Mouse (Mus musculus): Measurements from ENCODE around the gene Plin5. TPM values are rescaled to one million over a fixed set of nuclear protein-coding genes. Genes with fewer than 3 reads are reported as not detected.

Gene Plin5
- total RNA-seq, 2 experiments from 2014 or later, result 0.64 to 0.87 TPM

DNA sequence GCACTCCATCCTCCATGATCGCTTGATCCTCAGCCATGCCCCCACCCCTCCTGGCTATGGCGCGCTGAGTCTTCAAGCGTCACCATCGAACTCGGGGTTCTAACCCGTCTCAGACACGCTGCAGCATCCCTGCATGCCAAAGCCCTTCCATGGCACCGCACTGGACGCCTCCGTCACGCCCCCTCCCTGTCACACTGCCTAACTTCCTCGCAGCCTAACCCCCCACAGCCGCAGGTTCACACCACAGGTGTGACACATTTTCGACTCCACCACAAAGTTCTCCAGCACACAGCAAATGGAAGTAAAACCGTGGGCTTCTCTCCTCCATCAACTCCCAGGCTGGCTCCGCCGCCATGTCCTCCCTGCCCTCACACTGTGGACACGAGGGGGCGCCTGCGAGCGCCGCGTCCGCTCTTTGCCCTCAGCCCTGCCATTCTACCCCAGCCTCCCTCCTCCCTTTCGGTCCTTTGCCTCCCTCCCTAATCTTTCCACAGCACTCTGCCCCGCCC is 17.1 kb upstream of the Plin5 start:
- intact Hi-C loops (cut with DNase I), result loop anchor here (2.0 kb wide), 1 partner anchor 120 kb away; no protein-coding TSS in a partner anchor
- DNase-seq (ENCODE audit: low spot score in 2 of 2), result no peak

DNA sequence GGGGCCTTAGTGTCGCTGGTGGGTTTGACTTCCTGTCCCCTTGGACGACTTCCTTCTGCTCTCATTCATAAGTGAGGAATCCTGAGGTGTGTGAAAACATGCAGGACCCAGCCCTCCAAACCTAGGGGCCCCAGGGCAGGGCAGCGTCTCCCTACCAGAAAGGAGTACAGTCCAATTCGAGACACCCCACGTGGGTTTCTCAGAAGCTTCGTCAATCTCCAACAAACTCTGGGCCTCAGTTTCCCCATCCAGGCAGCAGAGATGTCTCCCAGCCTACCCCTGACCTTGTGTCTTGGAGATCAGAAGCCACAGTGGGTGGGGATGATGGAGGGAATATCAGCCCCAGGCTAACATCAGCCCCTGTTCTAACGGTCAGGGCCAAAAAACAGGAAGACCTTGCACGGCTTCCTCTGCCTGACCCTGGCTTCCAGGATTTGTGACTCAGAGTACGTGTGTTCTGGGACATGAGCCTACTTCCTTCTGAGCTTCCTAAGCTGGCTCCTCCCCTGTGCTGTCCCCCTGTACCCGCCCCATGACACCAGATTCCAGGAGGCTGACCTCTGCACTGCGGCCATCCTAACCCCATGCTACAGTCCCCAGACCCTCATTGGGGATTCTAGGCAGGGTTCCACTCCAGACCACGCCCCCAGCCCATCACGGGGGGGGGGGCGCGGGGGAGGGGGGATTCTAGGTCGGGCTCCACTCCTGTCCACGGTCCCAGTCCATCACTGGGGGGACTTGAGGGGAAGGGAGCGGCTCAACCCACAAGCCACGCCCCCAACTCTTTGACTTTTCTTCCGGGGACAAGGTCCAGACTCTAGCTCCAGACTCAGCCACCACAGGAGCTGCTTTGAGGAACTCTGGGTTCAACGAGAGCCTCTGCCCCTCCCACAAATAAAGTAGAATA is 16.3 kb upstream of the Plin5 start:
- intact Hi-C loops (cut with DNase I), result loop anchor here (2.0 kb wide), 2 partner anchors 25 to 121 kb away; no protein-coding TSS in a partner anchor

DNA sequence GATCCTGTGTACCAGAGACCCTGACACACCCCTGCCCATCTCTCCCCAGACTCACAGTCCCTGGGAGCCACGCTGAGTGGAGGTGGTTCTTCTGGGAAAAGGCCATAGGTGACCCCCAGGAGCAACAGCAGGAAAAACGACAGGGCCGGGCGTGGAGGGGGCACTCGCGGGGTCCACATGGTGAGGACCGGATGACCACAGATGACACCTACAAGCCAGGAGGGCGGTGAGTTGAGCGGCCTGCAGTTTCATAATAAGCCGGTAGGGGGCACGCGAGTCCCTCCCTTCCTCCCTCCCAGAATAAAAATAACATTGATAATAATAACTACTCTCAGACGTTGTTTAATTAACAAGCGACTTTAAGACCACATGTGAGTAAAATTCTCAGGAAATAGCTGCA is 15.3 kb upstream of the Plin5 start:
- no peak for DNase-seq (ENCODE audit: low spot score in 2 of 2)
- intact Hi-C loops (cut with DNase I), result loop anchor here (2.0 kb wide), 1 partner anchor 26 kb away; no protein-coding TSS in a partner anchor

More for the DNA sequence above, 16.3 kb upstream of the Plin5 start:
- DNase-seq (ENCODE audit: low spot score in 2 of 2), result no peak

DNA sequence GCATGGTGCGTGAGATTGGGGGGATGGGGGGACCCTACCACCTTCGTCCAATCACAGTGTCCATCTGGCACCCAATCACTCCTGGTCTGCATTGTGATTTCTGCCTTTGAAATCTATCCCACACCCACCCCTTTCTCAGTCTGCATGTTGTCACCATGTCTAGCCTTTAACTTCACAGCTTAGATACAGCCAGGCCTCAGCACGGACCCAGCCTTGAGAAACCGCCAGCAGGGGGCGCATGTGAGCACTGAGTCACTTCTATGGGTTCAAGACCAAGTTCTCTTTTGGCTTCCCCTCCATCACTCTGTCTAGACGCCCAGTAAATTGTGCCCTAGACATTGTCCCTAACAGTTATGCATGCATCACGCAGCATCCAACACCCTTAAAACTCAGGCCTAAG is 14.4 kb upstream of the Plin5 start:
- intact Hi-C loops (cut with DNase I), result loop anchor here (2.0 kb wide), 1 partner anchor 27 kb away; no protein-coding TSS in a partner anchor
- no peak for DNase-seq (ENCODE audit: low spot score in 2 of 2)

DNA sequence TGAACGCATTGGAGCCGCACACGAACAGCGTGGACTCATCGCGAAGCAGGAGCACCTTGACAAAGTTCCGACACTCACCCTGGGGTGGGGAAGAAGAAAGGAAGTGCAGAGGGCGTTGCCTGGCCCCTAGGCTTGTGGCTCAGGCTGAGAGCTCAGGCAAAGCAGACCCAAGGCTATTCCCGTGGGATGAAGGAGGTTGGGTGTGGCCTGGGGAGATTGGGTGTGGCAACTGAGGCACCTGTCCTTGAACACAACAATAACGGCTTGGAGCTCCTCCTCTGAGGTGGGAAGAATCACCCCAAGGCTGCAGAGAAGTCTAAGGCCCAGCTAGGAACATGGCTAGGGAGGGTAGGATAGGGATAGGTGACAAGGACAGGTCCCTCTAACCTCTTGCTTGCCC is 13.7 kb upstream of the Plin5 start:
- DNase-seq (ENCODE audit: low spot score in 2 of 2), result no peak
- intact Hi-C loops (cut with DNase I), result no loop called here

DNA sequence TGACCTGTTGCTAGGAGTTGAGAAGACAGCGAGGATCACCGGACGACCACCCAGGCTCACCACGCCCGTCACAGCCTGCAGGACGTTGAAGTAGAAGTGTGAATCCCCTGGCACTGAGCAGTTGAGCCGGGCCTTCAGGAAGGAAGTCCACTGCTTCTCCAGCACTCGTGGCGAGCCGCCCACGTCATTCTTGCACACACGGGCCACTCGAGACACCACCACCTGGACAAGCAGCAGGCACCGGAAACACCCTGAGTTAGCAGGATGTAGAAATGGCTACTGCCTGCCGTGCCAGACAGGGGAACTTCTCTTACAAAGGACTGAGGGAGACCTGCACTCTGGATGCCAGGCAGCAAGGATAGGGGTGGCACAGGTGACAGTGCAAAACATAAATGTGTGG is 10.8 kb upstream of the Plin5 start:
- no peak for DNase-seq (ENCODE audit: low spot score in 2 of 2)
- intact Hi-C loops (cut with DNase I), result no loop called here

DNA sequence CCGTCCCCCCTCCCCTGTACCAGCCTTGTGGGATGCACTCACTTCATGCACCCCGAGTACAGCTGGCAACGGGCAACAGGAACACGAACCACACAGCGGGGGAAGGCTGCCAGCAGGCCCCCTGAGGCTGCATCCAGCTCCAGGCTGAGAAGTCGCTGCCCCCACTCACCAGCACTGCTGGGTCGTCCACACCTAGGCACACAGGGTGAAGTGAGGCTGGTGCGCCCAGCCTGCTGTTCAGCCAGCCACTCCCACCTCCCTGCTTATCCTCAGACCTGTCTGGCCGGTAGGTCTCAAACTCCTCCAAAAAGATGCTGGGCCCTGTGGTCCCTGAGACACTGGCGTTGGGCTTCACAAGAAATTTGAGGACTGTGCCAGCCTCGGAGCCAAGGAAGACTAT is 8.8 kb upstream of the Plin5 start:
- intact Hi-C loops (cut with DNase I), result no loop called here
- no peak for DNase-seq (ENCODE audit: low spot score in 2 of 2)

DNA sequence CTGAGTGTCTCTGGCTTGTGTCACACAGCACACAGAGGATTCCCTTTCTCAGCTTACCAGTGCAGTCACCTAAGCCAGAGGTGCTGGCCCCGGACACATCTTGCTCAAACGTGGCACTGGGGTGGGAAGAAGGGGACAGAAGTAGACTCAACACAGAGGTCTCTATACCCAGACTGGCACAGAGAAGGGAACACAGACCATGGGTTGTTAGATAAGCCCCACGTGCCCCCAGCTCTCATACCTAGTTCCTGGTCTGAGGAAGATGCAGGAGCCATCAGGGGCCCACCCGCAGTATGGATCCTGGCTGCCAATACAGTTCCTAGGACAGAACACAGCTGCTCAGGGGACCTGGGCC is 7.9 kb upstream of the Plin5 start:
- no peak for DNase-seq (ENCODE audit: low spot score in 2 of 2)
- intact Hi-C loops (cut with DNase I), result no loop called here

DNA sequence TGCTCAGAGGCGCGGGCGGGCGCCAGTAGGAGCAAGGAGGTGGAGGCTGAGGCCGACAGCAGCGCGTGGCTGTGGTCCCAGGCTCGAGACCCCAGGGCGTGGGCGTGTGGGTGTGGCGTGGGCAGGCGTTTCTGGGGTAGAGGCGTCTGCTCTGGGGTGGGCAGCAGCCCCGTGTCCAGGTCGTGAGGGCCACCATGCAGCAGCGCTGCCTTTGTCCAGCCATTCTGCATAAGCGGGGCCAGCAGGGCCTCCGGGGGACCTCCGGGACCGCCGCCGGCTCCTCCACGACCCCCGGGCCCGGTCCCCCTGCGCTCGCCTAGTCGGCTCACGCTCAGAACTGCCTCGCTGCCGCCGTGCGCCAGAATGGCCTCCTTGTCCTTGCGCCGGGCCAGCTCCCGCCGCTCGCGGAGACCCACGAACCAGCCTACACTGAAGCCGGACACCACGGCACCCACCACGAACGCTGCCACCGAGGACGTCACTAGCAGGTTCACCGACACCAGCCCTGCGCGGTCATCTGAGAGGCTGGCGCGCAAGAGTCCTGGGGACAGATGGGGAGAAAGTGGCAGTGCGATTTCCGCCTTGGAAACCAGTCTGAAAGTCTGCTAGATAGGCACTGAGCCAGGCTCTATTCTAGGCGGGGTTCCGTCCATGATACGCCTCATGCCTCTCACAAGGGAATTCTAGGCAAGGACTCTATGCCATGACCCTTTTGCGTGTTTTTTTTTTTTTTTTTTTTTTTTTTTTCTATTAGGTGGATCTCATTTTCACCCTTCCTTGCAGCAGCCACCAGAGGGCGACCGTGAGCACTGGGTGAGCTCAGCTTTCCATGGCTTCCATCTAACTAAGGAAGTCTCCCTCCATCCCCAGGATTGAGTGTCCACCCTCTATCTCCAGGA is 7.2 kb upstream of the Plin5 start:
- DNase-seq (ENCODE audit: low spot score in 2 of 2), result no peak
- intact Hi-C loops (cut with DNase I), result no loop called here

DNA sequence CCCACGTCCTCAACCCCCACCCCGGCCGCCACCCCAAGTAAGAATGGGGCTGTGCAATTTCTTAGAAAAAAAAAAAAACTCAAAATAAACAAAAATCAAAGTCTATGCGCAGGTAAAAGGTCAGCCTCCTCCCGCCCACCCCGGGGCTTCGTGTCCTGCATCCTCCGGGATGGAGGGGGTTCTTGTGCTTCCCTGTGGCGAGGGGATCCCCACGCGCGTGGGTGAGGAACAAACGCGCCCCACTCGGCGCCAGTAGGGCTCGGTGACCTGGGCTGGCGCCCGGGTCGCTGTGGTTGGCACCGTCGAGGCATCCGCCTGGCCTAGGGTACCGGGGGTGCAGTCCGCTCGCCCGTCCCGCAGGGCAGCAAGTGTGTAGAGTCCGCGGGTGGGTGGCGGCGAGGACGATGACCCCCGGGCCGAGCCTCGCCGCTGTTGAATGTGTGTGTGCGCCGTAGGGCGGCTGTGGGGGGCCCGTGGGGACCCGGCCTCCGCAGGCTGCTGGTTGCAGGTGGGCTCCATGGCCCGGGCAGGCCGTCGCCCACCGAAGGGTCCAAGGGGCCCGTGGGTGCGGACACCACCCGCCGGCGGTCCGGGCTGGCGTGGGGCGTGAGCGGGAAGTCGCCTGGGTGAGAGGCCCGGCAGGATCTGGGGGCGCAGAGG is 6.4 kb upstream of the Plin5 start:
- intact Hi-C loops (cut with DNase I), result no loop called here
- no peak for DNase-seq (ENCODE audit: low spot score in 2 of 2)

DNA sequence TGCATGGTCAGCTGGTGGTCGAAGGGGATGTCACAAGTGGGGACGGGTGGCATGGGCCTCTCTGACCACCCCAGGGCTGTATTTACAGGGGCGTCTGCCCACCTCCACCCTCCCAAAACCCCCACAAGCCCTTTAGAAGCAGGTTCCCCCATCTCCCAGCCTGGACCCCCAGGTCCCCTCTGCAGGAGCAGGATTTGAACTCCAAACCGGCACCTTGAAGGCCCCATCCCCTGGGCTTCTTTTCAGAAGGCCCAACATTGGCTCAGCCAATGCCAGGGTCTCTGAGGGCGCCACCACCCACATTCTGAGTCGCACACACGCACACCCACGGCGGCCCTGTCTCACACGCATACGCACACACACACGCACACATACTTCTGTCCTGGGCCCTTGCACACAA is 5.8 kb upstream of the Plin5 start:
- no peak for DNase-seq (ENCODE audit: low spot score in 2 of 2)
- intact Hi-C loops (cut with DNase I), result no loop called here

DNA sequence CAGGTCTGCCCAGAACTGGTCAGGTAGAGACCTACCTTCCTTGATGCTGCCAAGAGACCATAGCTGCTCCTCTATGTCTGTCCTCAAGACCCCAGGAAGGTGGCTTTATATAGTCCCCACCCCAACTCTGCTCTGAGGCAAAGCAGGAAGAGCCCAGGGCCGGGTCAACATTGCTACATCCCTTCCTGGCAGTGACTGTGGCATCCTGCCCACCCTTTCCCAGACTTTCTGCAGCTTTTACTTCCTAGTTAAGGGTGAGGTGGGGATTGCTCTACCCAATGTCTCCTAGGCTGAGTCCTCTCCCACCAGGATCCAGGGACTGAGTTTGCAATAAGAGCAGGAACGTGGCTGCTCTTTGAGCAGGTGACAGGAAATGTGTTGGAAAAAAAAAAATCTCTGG is 4.4 kb upstream of the Plin5 start, which contains the start of gene Lrg1:
TSS of gene Lrg1 (minus strand) at position 176 of the 400 bp plus-strand sequence.
- intact Hi-C loops (cut with DNase I), result no loop called here
- DNase-seq (ENCODE audit: low spot score in 2 of 2), result no peak

DNA sequence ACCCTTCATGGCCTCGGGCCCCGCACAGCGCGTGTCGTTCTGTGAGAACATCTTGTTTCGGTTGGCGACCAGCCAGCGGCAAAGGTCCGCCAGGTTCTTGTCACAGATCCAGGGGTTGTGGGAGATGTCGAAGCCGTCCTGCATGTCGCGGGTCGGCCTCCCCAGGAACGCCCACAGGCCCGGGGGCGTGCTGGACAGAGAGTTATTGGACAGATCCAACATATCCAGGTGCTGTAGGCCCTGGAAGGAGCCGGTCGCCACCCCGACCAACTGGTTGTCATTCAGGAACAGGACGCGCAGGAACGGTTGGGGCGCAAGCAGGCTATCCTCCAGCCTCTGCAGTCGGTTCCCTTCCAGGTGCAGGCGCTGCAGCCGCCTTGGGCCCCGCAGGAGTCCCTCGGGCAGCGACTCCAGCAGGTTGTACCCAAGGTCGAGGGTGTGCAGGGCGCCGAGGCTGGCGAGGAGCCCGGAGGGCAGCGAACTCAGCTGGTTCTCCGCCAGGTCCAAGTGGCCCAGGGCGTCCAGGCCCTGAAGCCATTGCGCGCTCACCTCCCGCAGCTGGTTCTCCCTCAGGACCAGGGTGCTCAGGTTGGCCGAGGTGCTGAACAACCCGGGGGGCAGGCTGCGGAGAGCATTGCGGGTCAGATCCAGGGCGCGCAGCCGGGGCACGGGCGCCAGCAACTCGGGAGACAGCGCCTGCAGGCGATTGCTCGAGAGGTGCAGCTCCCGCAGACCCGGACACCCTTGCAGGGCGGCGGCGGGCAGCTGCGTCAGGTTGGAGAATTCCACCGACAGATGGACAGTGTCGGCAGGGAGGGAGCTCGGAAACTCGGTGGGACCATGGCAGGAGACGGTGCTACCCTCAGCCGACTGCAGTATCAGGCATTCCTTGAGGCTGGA is 2.8 kb upstream of the Plin5 start:
- no peak for DNase-seq (ENCODE audit: low spot score in 2 of 2)
- intact Hi-C loops (cut with DNase I), result no loop called here

DNA sequence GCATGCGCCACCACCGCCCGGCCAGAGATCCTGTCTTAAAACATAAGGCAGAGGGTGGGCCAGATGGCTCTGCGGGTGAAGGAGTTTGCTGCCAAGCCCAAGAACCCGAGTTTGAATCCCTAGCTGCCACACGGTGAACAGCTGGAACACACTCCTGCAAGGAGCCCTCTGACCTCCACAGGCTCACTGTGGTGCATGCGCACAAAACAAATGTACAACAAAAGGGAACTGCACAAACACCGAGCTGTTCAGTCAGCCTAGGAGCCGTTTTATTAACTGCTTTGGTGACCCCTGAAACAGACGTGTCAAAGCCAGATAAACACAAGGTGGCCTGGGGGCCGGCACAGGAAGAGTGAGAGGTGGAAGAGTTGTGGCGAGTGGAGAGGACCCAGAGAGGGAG is 2.0 kb upstream of the Plin5 start:
- DNase-seq (ENCODE audit: low spot score in 2 of 2), result no peak
- intact Hi-C loops (cut with DNase I), result no loop called here

DNA sequence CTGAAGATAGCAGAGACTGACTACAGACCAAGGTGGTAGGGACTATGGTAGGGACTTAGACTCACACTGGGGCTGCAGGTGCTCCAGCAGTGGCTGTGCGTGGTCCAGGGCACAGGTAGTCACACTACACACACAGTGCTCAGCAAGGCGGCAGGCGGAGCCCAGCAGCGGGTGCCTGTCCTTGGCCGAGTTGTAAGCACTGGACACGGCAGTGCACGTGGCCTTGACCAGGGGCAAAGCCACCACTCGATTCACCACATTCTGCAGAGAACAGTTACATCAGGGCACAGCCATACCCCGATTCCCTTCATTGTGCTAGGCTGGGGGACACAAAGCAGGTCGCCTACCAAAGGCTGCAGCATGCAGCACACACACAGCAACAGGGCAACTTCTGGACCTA is 1.2 kb downstream of the Plin5 start:
- intact Hi-C loops (cut with DNase I), result no loop called here
- DNase-seq (ENCODE audit: low spot score in 2 of 2), result no peak

DNA sequence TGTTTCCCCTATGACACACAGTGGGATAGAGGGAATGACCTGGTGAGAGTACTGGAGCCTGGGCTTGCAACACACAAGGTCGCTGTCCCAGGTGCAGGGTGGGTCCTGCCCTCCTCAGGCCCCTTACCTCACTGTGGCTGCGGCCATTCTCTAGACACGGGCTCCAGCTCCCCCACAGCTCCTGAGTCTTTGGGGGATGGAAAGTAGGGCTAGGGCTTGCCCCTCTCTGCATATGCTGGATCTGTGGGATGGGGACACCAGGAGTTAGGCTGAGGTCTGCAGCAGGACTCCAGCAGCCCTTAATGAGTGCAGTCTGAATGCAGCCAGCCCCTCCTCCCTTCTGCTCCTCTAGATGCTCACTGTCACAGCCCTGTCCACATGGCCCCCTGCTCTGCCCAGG is 4.7 kb downstream of the Plin5 start:
- no peak for DNase-seq (ENCODE audit: low spot score in 2 of 2)
- intact Hi-C loops (cut with DNase I), result no loop called here

DNA sequence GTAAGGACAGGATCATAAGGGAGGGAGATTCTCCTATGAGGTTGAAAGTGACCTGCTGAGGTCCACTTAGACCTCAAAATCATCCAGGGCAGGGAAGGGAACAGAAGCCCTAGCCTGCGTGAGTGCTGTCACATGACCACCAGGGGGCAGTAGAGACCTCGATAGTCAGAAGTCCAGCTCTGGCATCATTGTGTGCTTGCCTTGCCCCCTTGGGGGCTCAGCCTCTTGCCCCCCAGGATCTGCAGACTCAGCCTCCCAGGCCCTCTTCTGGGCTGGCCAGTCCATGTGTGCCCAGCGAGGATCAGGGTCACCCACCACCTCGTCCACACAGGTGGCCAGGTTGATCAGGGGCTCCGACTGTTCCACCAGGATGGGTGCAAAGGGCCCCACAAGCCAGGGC is 5.5 kb downstream of the Plin5 start:
- intact Hi-C loops (cut with DNase I), result no loop called here
- DNase-seq (ENCODE audit: low spot score in 2 of 2), result peak; percentile 55 to 64

DNA sequence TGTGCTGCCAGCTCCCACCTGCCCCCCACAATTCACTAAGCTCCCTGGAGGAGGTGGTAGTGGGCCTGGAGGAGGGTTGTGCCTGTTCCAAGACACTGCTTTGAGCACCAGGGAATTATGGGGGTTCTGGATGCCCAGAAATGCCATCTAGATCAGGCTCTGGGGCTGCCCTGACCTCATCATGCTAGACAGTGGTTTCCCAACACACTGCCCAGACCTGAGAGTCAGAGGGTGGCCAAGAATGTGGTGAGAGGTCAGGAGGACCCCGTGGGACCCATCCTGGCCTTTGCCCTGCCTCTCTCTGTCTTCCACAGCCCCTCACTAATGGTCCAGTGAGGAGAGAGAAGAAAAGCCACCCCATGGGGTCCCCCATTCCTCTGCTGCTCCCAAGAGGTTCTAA is 6.4 kb downstream of the Plin5 start:
- DNase-seq (ENCODE audit: low spot score in 2 of 2), result no peak
- intact Hi-C loops (cut with DNase I), result no loop called here

DNA sequence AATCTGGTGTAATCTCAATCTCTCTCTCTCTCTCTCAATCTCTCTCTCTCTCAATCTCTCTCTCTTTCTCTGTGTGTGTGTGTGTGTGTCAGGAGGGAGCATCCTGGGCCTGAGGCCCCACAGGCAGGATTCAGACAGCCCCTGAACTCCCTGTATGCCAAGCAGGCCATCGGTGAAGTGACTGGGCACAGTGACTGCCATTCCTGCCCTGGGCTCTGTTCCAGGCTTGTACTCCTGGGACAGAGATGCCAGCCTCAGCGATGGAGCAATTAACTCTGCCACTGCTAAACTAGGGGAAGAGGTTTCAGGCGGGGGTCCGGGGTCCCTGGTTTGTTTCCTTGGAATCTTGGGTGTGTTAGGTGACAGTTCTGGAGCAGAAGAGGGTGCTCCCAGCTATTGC is 6.8 kb downstream of the Plin5 start:
- intact Hi-C loops (cut with DNase I), result no loop called here
- DNase-seq (ENCODE audit: low spot score in 2 of 2), result no peak

All from left cerebral cortex, postnatal 25 days (tissue).